Mouse (Mus musculus) cerebellum, adult 2 months (tissue): Measurements from ENCODE around the gene Scaf1. TPM values are rescaled to one million over a fixed set of nuclear protein-coding genes. Genes with fewer than 3 reads are reported as not detected.

Experiments used
- DNase-seq, 2 experiments: peaks; one replicate each; pipeline ENCODE4 v3.0.0; 2021
- H3K27ac ChIP-seq: fragments of 200-500 bp; 2 replicates; pipeline ENCODE4 v1.5.1; 2012; ENCODE audit warnings: low read length, control low read depth, inconsistent platforms; ENCODE audit not compliant: insufficient read depth
- H3K27me3 ChIP-seq: fragments of 200-500 bp; 2 replicates; pipeline ENCODE4 v1.6.1; 2012; ENCODE audit warnings: inconsistent platforms, mild to moderate bottlenecking, low read length, moderate library complexity; ENCODE audit not compliant: control insufficient read depth, insufficient read depth
- H3K4me1 ChIP-seq: fragments of 200-500 bp; 2 replicates; pipeline ENCODE4 v1.6.1; 2011; ENCODE audit warnings: low read length; ENCODE audit not compliant: control insufficient read depth, insufficient read depth
- H3K4me3 ChIP-seq: fragments of 200-500 bp; replicated peaks from 2 replicates; pipeline ENCODE3; 2011; ENCODE audit warnings: mild to moderate bottlenecking, low read depth, low read length, control low read depth; ENCODE audit not compliant: insufficient read depth
- CTCF ChIP-seq: fragments of 200-500 bp; IDR thresholded peaks from 2 replicates; pipeline ENCODE4 v1.5.1; 2011; ENCODE audit warnings: low read depth, mild to moderate bottlenecking, control low read depth, low read length, moderate library complexity, borderline replicate concordance; ENCODE audit not compliant: insufficient read depth
- POLR2A ChIP-seq: fragments of 200-500 bp; IDR thresholded peaks from 2 replicates; pipeline ENCODE4 v1.6.1; 2011; ENCODE audit warnings: low read length, control low read depth, borderline replicate concordance; ENCODE audit not compliant: insufficient read depth
- WGBS: fragments of 180-500 bp; shearing (Covaris S2); methylation state at CpG from one replicate; pipeline ENCODE4 v1.1.7; 2018; 5-methylcytosine and 5-hydroxymethylcytosine counted together
- polyA plus RNA-seq: library from polyadenylated mRNA; depleted of rRNA; stranded (reverse); fragments of >200 nt; gene quantifications from 2 replicates; pipeline ENCODE4 v1.2.3, GENCODE M21; 2012; rRNA removed

The Scaf1 gene
- polyA plus RNA-seq = 115 and 120 TPM in 2 replicates

GRCm38 (mm10) chr7:45015957-45016612 is at the start of gene Scaf1:
TSS of gene Scaf1 (minus strand) at chr7:45016363.
- Histone ChIP-seq H3K4me1 (peaks cover 7% of the 10 kb centered on the region; the same call in 1 of the 2 replicates), H3K27ac (peak within 1 kb of the TSS; percentile 72; the same call in 1 of the 2 replicates), H3K4me3 (peak within 1 kb of the TSS; percentile 97), H3K27me3 (no peaks in the 10 kb centered on the region)
- peak; percentile 99 to 100 for DNase-seq
- no peak for TF ChIP-seq CTCF
- no peak for TF ChIP-seq POLR2A
- WGBS = under 1% methylated on average over 69 of the region's 69 CpGs

DNA sequence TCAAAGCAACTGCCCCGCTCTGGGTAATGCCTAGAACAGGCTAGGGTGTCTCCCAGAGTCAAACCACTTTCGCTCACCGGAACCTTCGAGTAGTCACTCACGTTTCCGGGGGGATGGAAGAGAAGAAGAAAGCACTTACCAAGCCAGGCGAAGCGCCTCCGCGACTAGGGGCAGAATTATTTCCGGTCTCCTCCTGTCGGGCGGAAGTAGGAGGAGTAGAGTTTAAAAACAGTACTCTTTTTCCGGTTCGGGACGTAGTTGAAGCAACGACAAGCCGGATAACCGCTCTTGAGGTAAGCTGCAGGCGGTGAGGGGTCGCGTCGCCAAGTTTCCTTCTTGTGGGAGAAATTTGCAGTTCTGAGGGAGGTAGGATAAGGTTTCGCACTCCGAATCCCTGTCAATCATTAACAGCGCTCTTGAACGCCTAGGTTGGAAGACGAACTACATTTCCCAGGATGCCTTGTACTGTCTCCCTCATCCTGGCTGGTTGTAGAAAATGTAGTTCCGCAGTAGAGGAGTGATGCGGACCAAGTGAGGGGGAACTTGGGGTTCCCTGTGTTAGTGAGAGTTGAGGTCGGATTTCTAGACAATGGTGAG is 46.2 kb upstream of the Scaf1 start, which contains the start of the genes Nosip and Prrg2:
TSS of gene Nosip (plus strand) at position 191 of the 597 bp plus-strand sequence.
TSS of gene Prrg2 (minus strand) at position 439 of the 597 bp plus-strand sequence.
- Histone ChIP-seq H3K27me3 (no peaks in the 10 kb centered on the region), H3K4me3 (peak within 1 kb of the TSS; percentile 93), H3K27ac (peak within 1 kb of the TSS; percentile 89), H3K4me1 (no peaks in the 10 kb centered on the region)
- peak; percentile 27; the same call in 1 of the 2 replicates for TF ChIP-seq POLR2A
- TF ChIP-seq CTCF = no peak
- WGBS = under 1% methylated on average over 31 of the region's 31 CpGs
- peak; percentile 96 for DNase-seq

DNA sequence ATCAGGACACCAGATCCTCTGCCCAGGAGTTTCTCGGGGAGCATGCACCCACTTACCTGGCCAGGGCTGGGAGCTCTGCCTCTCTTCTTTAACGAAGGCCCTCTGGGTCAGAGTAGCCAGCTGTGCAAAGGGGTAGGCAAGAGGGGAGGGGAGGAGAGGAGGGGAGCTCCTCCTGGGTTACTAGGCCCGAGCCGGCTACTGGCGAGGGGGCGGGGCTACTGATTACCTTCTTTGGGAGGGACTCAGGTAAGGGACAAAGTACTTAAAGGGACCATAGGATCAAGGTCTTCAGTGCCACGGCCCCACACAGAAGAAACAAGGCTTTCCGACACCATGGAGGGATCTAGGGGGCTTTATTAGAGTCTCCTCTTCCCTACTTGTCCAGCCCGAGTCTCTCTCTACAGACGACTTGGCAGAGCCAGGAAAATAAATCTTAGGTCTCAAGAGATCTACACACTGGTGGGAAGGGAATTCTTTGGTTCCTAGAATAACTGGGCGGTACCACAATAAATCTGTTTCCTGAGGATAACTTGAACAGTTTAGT is 45.4 kb upstream of the Scaf1 start:
- Histone ChIP-seq H3K4me3 (peak overlapping the region; percentile 18), H3K4me1 (no peaks in the 10 kb centered on the region), H3K27ac (no peak overlapping the region), H3K27me3 (no peaks in the 10 kb centered on the region)
- peak in 1 of 2 experiments; percentile 40 for DNase-seq
- TF ChIP-seq CTCF = no peak
- no peak for TF ChIP-seq POLR2A
- WGBS = 13% methylated on average over 11 of the region's 11 CpGs

- no peak overlapping the region for H3K27ac ChIP-seq
- TF ChIP-seq CTCF (no peak), POLR2A (no peak)
- H3K4me1 ChIP-seq = no peaks in the 10 kb centered on the region
- WGBS = 86% methylated on average over 6 of the region's 6 CpGs
- no peak overlapping the region for H3K4me3 ChIP-seq
- no peak for DNase-seq
- no peaks in the 10 kb centered on the region for H3K27me3 ChIP-seq
Observed at GRCm38 (mm10) chr7:45060632-45061122, 44.5 kb upstream of the Scaf1 start.

GRCm38 (mm10) chr7:45058607-45059571 is 42.7 kb upstream of the Scaf1 start:
- Histone ChIP-seq H3K27me3 (no peaks in the 10 kb centered on the region), H3K27ac (no peak overlapping the region), H3K4me3 (no peak overlapping the region), H3K4me1 (no peaks in the 10 kb centered on the region)
- no peak for DNase-seq
- TF ChIP-seq CTCF = no peak
- TF ChIP-seq POLR2A = no peak
- WGBS = 68% methylated on average over 10 of the region's 10 CpGs

DNA sequence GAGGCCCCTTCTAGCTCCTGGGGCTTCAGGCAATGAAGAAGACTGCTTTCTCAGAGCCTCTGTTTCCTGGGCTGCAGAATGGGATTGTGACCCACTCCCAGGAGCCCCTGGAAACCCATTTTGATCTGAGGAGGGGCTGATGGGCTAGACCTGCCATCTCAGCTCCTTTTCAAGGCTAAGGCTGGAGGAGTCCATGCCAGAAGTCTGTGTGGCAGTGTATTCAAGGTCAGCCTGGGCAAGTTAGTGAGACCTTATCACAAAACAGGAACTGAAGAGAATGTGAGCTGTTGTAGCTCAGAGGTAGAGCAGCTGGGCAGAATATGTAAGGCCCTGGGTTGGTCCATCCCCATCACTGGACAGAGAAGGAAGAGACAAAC is 40.8 kb upstream of the Scaf1 start:
- no peak for DNase-seq
- Histone ChIP-seq H3K27ac (no peak overlapping the region), H3K4me3 (no peak overlapping the region), H3K27me3 (no peaks in the 10 kb centered on the region), H3K4me1 (no peaks in the 10 kb centered on the region)
- TF ChIP-seq CTCF = no peak
- no peak for TF ChIP-seq POLR2A
